Mouse (Mus musculus) kidney, adult 2 months (tissue): ENCODE measurements around the gene Ctbs. TPM values are rescaled to one million over a fixed set of nuclear protein-coding genes. Genes with fewer than 3 reads are reported as not detected.

Experiments
- DNase-seq: peaks from one replicate; pipeline ENCODE4 v3.0.0; 2021
- H3K27ac ChIP-seq: fragments of 200-500 bp; 2 replicates; pipeline ENCODE4 v1.5.1; 2012; ENCODE audit warnings: low read depth, low read length, control low read depth, inconsistent platforms; ENCODE audit not compliant: insufficient read depth
- H3K27me3 ChIP-seq: fragments of 200-500 bp; replicated peaks from 2 replicates; pipeline ENCODE4 v1.6.1; 2012; ENCODE audit warnings: mild to moderate bottlenecking, moderate library complexity, low read length, inconsistent platforms; ENCODE audit not compliant: control insufficient read depth, insufficient read depth
- H3K36me3 ChIP-seq: fragments of 200-500 bp; 2 replicates; pipeline ENCODE4 v1.6.1; 2012; ENCODE audit warnings: mild to moderate bottlenecking, moderate library complexity, low read length, inconsistent platforms; ENCODE audit not compliant: control insufficient read depth, insufficient read depth
- H3K4me1 ChIP-seq: fragments of 200-500 bp; 2 replicates; pipeline ENCODE4 v1.6.1; 2011; ENCODE audit warnings: low read length; ENCODE audit not compliant: control insufficient read depth, insufficient read depth
- H3K4me3 ChIP-seq: fragments of 200-500 bp; 2 replicates; pipeline ENCODE4 v1.5.1; 2011; ENCODE audit warnings: mild to moderate bottlenecking, low read depth, low read length, control low read depth; ENCODE audit not compliant: insufficient read depth
- CTCF ChIP-seq: fragments of 200-500 bp; conservative IDR thresholded peaks from 2 replicates; pipeline ENCODE4 v1.5.1; 2011; ENCODE audit warnings: low read depth, mild to moderate bottlenecking, control low read depth, low read length, moderate library complexity, mixed read lengths; ENCODE audit not compliant: insufficient read depth, insufficient read length
- POLR2A ChIP-seq: fragments of 200-500 bp; IDR thresholded peaks from one replicate; pipeline ENCODE4 v1.6.1; 2011; ENCODE audit warnings: low read depth, low read length, control low read depth
- WGBS: fragments of 180-500 bp; shearing (Covaris S2); methylation state at CpG from one replicate; pipeline ENCODE4 v1.1.7; 2018; 5-methylcytosine and 5-hydroxymethylcytosine counted together
- polyA plus RNA-seq: library from polyadenylated mRNA; depleted of rRNA; stranded (reverse); fragments of >200 nt; gene quantifications from 2 replicates; pipeline ENCODE4 v1.2.3, GENCODE M21; 2012

Ctbs gene
- polyA plus RNA-seq, 1 experiment = 10.7 TPM

GRCm38 (mm10) chr3:146442936-146443335, 6.7 kb upstream of the Ctbs start:
- 57% methylated on average over 8 of the region's 8 CpGs for WGBS
- no peaks in the 10 kb centered on the region; the same call in 1 of the 2 replicates for H3K36me3 ChIP-seq
- H3K4me3 ChIP-seq = no peak overlapping the region
- no peak for TF ChIP-seq POLR2A
- no peak for TF ChIP-seq CTCF
- no peaks in the 10 kb centered on the region for H3K27me3 ChIP-seq
- DNase-seq = peak; percentile 82
- peak overlapping the region; percentile 99 for H3K27ac ChIP-seq
- peaks cover 10% of the 10 kb centered on the region; the same call in 1 of the 2 replicates for H3K4me1 ChIP-seq

- Histone ChIP-seq H3K27ac (peak overlapping the region; percentile 99), H3K36me3 (no peaks in the 10 kb centered on the region; the same call in 1 of the 2 replicates), H3K4me1 (peaks cover 14% of the 10 kb centered on the region; the same call in 1 of the 2 replicates), H3K4me3 (no peak overlapping the region), H3K27me3 (no peaks in the 10 kb centered on the region)
- peak; percentile 93 for DNase-seq
- TF ChIP-seq CTCF = no peak
- no peak for TF ChIP-seq POLR2A
- 66% methylated on average over 7 of the region's 7 CpGs for WGBS
Observed at GRCm38 (mm10) chr3:146443380-146443779, 6.2 kb upstream of the Ctbs start.

- TF ChIP-seq POLR2A (no peak), CTCF (no peak)
- Histone ChIP-seq H3K36me3 (no peaks in the 10 kb centered on the region; the same call in 1 of the 2 replicates), H3K4me1 (peaks cover 20% of the 10 kb centered on the region; the same call in 1 of the 2 replicates), H3K27ac (no peak overlapping the region), H3K4me3 (no peak overlapping the region), H3K27me3 (no peaks in the 10 kb centered on the region)
- WGBS = 85% methylated on average over 7 of the region's 7 CpGs
- no peak for DNase-seq
Observed at GRCm38 (mm10) chr3:146444880-146445279, 4.7 kb upstream of the Ctbs start.

GRCm38 (mm10) chr3:146447156-146447555, 2.4 kb upstream of the Ctbs start:
- no peaks in the 10 kb centered on the region; the same call in 1 of the 2 replicates for H3K36me3 ChIP-seq
- H3K27me3 ChIP-seq = no peaks in the 10 kb centered on the region
- no peak for DNase-seq
- no peak overlapping the region for H3K4me3 ChIP-seq
- H3K27ac ChIP-seq = peak overlapping the region; percentile 68
- peaks cover 23% of the 10 kb centered on the region; the same call in 1 of the 2 replicates for H3K4me1 ChIP-seq
- TF ChIP-seq POLR2A (no peak), CTCF (no peak)
- WGBS = 63% methylated on average over 5 of the region's 5 CpGs

- Histone ChIP-seq H3K27me3 (no peaks in the 10 kb centered on the region), H3K27ac (peak overlapping the region; percentile 68), H3K4me3 (no peak overlapping the region), H3K4me1 (peaks cover 18% of the 10 kb centered on the region; the same call in 1 of the 2 replicates), H3K36me3 (no peaks in the 10 kb centered on the region; the same call in 1 of the 2 replicates)
- TF ChIP-seq POLR2A (no peak), CTCF (no peak)
- no peak for DNase-seq
- 58% methylated on average over 3 of the region's 3 CpGs for WGBS
Observed at GRCm38 (mm10) chr3:146447598-146447997, 2.0 kb upstream of the Ctbs start.

GRCm38 (mm10) chr3:146448372-146448771, 1.2 kb upstream of the Ctbs start:
- Histone ChIP-seq H3K36me3 (no peaks in the 10 kb centered on the region; the same call in 1 of the 2 replicates), H3K27me3 (no peaks in the 10 kb centered on the region), H3K4me1 (peaks cover 18% of the 10 kb centered on the region; the same call in 1 of the 2 replicates), H3K27ac (peak overlapping the region; percentile 68), H3K4me3 (no peak overlapping the region)
- TF ChIP-seq CTCF (no peak), POLR2A (no peak)
- 91% methylated on average over 10 of the region's 10 CpGs for WGBS
- DNase-seq = no peak

- 28% methylated on average over 6 of the region's 6 CpGs for WGBS
- H3K27me3 ChIP-seq = no peaks in the 10 kb centered on the region
- TF ChIP-seq POLR2A = no peak
- TF ChIP-seq CTCF = no peak
- peaks cover 14% of the 10 kb centered on the region; the same call in 1 of the 2 replicates for H3K4me1 ChIP-seq
- peak overlapping the region; percentile 68 for H3K27ac ChIP-seq
- H3K36me3 ChIP-seq = no peaks in the 10 kb centered on the region; the same call in 1 of the 2 replicates
- H3K4me3 ChIP-seq = no peak overlapping the region
- DNase-seq = peak; percentile 86
Observed at GRCm38 (mm10) chr3:146448969-146449368, 626 bp upstream of the Ctbs start.
